Mouse (Mus musculus) left cerebral cortex, postnatal 25 days (tissue): ENCODE data around the gene Rtn3. TPM values are rescaled to one million over a fixed set of nuclear protein-coding genes. Genes with fewer than 3 reads are reported as not detected.
"Not testable (repeated sequence)": the region's sequence is repeated elsewhere in the genome, so short reads cannot be mapped to it uniquely, and the experiment has no call there.

Source experiments
- DNase-seq, 2 experiments: peaks; one replicate each; pipeline ENCODE4 v3.0.0; 2022; ENCODE audit warnings: low spot score in 2 of 2, mixed read lengths in 1 of 2
- intact Hi-C: fragments of 180-260 bp; cut with DNase I; formaldehyde crosslinking; loops from one replicate; pipeline ENCODE4 v1.15.1; 2025
- microRNA-seq, 2 experiments: library from miRNA; unstranded; fragments of <30 nt; microRNA quantifications; one replicate each; pipeline ENCODE4 v1.2.0; 2022
- total RNA-seq, 2 experiments: library from RNA; stranded (reverse); gene quantifications; 2 replicates each; pipeline ENCODE4 v1.2.3; 2021

Gene Rtn3
- total RNA-seq, 2 experiments from 2014 or later, result 854 to 900 TPM

DNA sequence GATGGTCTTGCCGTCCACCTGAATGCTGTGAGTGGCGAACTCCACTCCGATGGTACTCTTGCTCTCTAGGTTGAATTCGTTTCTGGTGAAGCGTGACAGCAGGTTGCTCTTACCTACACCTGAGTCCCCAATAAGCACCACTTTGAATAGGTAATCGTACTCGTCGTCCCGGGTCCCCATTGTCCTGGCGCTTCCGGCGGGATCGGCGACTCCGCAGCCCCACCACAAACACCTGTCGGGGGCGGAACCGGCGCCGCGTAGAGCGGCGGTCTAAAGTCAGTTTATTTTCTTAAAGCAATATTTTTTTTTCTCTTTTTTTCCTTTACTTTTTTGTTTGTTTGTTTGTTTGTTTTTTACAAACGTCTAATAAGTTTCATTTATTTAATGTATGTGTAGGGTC lies 84.2 kb downstream of the Rtn3 start:
- intact Hi-C loops, DNase-seq: not testable (repeated sequence)

DNA sequence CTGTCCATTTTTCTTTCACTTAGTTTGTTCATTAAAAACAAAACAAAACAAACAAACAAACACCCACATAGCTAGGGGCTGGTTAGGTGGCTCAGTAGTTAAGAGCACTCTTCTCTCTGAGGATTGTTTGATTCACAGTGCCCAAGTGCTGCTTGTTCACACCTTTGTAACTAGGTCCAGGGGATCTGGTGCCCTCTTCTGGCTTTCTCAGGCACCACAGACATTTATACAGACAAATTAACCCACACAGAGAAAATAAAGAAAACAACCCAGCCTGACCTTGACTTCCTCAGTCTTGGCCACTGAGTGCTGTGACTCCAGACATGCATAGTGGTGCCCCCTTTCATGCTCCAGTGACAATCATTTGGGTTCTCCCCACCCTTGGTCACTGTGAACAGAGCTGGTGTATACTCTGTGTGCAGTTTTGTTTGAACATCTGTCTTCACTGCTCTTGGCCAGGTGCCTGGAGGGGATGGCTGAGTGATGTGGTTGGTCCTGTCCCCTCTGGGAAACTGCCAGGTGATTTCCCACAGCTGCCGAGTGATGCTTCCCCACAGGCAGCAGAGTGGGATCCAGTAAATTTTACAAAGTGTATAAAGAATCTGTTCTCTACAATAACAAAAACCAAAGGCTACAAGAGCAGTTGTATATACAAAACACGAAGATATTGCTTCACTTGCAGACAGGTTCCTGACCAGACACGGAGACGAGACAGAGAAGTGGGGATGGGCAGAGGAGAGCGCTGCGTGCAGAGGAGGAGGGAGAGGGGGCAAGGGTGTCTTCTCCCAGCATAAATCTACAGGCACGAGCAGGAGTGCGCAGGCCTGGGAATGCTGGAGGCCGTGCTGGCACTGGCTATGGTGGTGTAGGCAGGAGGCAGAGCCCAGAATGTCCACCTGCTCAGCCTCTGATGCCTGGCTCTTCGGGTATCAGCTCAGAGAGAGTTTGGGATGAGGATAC lies 85.9 kb downstream of the Rtn3 start:
- intact Hi-C loops, result not testable (repeated sequence)

DNA sequence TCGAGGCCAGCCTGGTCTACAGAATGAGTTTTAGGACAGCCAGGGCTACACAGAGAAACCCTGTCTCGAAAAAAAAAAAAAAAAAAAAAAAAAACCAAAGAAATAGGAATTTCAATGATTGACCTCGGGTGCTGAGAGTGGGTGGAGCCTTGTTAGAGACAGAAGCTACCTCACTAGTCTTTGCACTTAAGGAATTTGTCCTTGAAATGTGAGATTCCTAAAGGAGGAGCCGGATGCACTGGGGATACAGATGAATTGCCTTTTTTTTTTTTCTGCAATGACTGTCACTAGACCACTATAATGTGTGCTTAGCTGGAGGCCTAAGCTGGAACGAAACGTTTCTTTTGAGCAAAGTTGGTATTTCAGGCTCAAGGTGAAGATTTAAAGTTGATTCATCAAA lies 94.6 kb downstream of the Rtn3 start:
- no peak for DNase-seq
- intact Hi-C loops, result no loop called here

More for the DNA sequence above, 85.9 kb downstream of the Rtn3 start:
- DNase-seq, result not testable (repeated sequence)

DNA sequence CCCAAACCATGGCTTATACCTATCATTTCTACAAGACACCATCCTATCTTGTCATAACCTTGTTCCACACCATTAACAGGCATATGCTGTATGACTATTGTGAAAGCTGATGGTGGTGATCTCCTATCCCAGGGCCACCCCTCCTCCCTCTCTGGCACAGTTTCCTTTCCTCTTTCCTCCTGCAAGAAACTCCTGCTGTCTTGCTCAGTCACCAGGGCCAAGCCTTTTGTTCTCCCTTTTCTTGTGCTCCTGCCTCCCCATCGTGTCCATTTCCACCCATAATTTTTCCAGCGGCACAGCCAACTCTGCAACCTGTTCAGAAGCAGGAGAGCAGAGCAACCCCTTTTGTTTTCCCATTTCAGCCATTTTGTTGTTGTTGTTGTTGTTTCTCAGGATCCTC lies 97.0 kb downstream of the Rtn3 start:
- DNase-seq, result no peak
- intact Hi-C loops, result no loop called here

DNA sequence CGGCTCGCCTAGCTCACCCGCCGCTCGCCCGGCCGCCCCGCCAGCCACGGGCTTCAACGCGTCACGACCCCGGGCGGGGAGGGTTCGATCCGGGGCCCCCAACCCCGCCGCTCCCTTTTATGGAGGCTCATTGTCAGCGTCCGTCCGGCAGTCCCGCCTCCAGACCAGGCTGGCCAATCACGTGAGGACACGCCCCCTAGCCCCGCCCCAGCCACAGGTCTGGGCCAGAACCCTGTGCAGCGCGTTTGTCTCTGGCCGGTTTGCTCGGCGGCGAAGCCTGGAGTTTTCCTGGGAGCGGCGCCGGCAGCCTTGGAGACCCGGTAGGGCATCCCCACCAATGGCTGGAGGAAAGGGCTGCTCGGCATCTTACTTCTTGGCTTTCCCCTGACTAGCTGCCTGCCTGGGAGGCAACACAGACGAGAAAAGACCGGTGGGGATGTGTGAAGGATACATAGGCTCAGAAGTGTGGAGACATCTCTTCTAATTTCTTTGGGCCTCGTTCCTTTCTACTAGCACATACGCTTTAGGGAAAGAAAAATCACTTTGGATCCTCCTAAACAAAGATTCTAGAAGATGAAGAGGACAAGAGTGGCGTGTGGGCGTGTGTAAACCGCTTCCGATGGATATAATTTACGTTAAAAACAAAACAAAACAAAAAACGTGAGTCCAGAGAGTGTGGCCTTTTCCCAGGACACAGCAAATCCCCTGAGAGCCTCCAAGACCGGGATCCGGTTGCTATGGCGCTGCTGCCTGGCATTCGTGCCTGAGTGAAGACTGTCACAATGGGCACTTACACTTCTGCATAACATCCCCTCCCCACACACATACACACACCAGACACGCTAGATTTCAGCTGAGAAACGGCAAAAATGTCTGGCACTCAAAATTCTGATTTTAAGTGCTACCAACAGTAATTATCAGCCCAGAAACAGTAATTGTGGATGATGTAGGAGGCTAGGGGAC lies 99.9 kb downstream of the Rtn3 start, which contains the start of gene Spindoc:
Gene Spindoc (minus strand): TSS at position 92 of the 963 bp plus-strand sequence.
- DNase-seq, result peak; percentile 98
- intact Hi-C loops, result loop anchor here (2.0 kb wide), 1 partner anchor 34 kb away; the partner anchor contains the start of gene 2700081O15Rik

DNA sequence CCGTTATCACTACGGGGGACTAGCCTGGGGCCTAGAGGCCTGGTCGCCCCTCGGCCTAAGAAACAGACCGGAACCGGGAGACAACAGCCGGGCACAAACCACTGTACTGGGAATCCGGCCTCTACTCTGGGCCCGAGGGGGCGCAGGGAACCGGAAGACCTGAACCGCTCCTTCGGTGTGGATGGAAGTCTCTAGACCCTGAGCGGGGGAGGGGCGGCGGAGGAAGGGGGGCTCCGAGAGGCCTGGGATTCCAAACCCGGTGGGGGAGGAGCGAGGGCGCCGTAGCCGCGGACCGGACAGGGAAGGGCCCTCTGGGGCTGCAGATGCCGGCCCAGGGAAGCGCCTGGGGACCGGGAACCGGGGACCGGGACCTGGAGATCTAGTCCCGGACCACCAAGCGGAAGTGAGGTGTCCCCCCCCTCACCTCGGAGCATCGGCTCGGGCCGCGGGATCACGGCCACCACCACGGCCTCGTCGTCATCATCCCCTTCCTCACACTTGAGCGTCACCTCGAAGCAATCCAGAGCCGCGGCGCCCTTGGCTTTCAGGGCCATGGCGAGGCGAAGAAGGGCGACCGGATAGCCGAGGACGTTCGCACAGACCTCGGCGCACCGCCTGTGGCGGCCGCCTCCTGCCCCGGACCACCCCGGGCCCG lies 100.7 kb downstream of the Rtn3 start:
- intact Hi-C loops, result loop anchor here (2.0 kb wide), 1 partner anchor 34 kb away; the partner anchor contains the start of gene 2700081O15Rik

DNA sequence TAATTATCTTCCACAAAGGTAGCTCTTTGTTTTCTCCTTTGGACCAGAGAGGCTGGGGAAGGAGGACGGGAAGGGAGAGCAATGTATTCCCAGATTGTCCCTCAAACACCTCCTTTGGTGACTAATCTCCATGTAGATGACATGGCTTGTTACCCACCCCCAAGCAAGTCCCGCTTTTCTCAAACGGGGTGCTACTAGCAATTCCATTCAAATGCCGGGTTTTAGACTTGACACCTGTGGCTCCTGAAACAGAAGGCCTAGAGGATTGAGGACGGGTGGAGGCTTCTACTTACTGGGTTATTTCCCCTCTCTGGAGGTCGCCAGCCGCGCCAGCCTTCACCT lies 101.2 kb downstream of the Rtn3 start:
- intact Hi-C loops, result loop anchor here (2.0 kb wide), 1 partner anchor 35 kb away; the partner anchor contains the start of gene 2700081O15Rik
- peak in 1 of 2 experiments; percentile 39 for DNase-seq

More for the DNA sequence above, 100.7 kb downstream of the Rtn3 start:
- DNase-seq, result peak; percentile 42 to 46

DNA sequence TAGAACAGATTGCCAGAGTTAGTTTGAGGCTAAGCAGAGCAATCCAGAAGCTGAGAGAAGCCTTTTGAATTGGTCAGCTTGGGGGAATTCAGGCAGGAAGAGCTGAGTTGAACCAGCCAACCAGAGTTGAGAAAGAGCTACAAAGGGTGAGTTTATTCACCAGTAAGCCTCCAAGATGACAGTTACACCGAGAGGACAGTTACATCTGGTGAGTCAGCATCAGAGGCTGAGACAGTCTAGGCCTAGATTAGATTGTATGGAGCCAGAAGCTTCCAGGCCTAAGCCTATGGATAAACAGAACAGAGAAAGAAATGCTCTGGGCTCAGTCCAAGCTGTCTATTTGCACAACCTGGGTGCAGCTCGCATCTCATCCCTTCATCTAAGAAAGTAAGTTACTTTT lies 105.4 kb downstream of the Rtn3 start:
- no peak for DNase-seq
- intact Hi-C loops, result no loop called here

Small RNAs within 50 kb of the gene (microRNA-seq; reads per million reads assigned to microRNA genes)
- 0.25 to 1.0 reads per million in 2 experiments for gene Mir6991

Other genes with a start within 250 kb of the Rtn3 start
- gene Naa40, start 242.1 kb downstream of the Rtn3 start, total RNA-seq, result 10 to 100 TPM; 31.3 to 36.6 TPM
- gene Rcor2, start 216.0 kb downstream of the Rtn3 start, total RNA-seq, result 10 to 100 TPM; 13.8 to 15.3 TPM
- 100 to 1,000 TPM; 134 to 150 TPM for gene Mark2, start 141.4 kb downstream of the Rtn3 start, total RNA-seq
- 10 to 100 TPM; 29.0 to 32.0 TPM for gene Spindoc, start 100.3 kb downstream of the Rtn3 start, total RNA-seq
- gene 2700081O15Rik, start 65.7 kb downstream of the Rtn3 start, total RNA-seq, result 10 to 100 TPM; 36.0 to 36.2 TPM
- gene Atl3, start 10.8 kb upstream of the Rtn3 start, total RNA-seq, result 10 to 100 TPM; 23.0 to 28.2 TPM
- gene Pla2g16, start 74.2 kb upstream of the Rtn3 start, total RNA-seq, result 10 to 100 TPM; 21.5 to 21.7 TPM
- gene Lgals12, start 123.9 kb upstream of the Rtn3 start, total RNA-seq, result under 1 TPM; 0.16 to 0.64 TPM
- gene Hrasls5, start 129.3 kb upstream of the Rtn3 start, total RNA-seq, result not detected
- gene Slc22a19, start 228.0 kb upstream of the Rtn3 start, total RNA-seq, result not detected